Mouse (Mus musculus): ENCODE data around the gene Trim40. TPM values are rescaled to one million over a fixed set of nuclear protein-coding genes. Genes with fewer than 3 reads are reported as not detected.
A peak's percentile ranks its signal among the peaks of the same experiment; 100 is the strongest.

Gene Trim40
- polyA plus RNA-seq, 1 experiment from 2014 or later, result 0.11 TPM

- Histone ChIP-seq H3K36me3 (ENCODE audit: control insufficient read depth, insufficient read depth, low read length) (peaks cover 89% of the 10 kb centered on the region), H3K9ac (ENCODE audit: low read length) (no peak overlapping the region), H3K4me3 (ENCODE audit: low read depth, low read length) (no peak overlapping the region), H3K4me1 (replicated peaks; ENCODE audit: control insufficient read depth, insufficient read depth, low read length) (no peaks in the 10 kb centered on the region), H3K27me3 (replicated peaks; ENCODE audit: control insufficient read depth, insufficient read depth, low read length) (no peaks in the 10 kb centered on the region), H3K9me3 (ENCODE audit: control insufficient read depth, low read length) (no peaks in the 10 kb centered on the region), H3K27ac (ENCODE audit: low read depth) (no peak overlapping the region), H3K4me2 (ENCODE audit: low read length) (no peak overlapping the region)
- ATAC-seq (replicated peaks; ENCODE audit: low FRiP score, low TSS enrichment, low read depth) (no peak), DNase-seq (ENCODE audit: low spot score) (no peak)
- 91% methylated on average over 4 of the region's 4 CpGs for WGBS
Observed at GRCm38 (mm10) chr17:36856236-36856635, 33.7 kb downstream of the Trim40 start.

GRCm38 (mm10) chr17:36855484-36855883 is 34.4 kb downstream of the Trim40 start:
- DNase-seq (ENCODE audit: low spot score), result no peak
- Histone ChIP-seq H3K9ac (ENCODE audit: low read length) (no peak overlapping the region), H3K4me2 (ENCODE audit: low read length) (no peak overlapping the region), H3K4me1 (replicated peaks; ENCODE audit: control insufficient read depth, insufficient read depth, low read length) (no peaks in the 10 kb centered on the region), H3K36me3 (ENCODE audit: control insufficient read depth, insufficient read depth, low read length) (peaks cover 96% of the 10 kb centered on the region), H3K27ac (ENCODE audit: low read depth) (no peak overlapping the region), H3K4me3 (ENCODE audit: low read depth, low read length) (no peak overlapping the region), H3K27me3 (replicated peaks; ENCODE audit: control insufficient read depth, insufficient read depth, low read length) (no peaks in the 10 kb centered on the region), H3K9me3 (ENCODE audit: control insufficient read depth, low read length) (no peaks in the 10 kb centered on the region)
- WGBS, result 89% methylated on average over 3 of the region's 3 CpGs
- no peak for ATAC-seq (replicated peaks; ENCODE audit: low FRiP score, low TSS enrichment, low read depth)

GRCm38 (mm10) chr17:36851627-36852026 is 38.3 kb downstream of the Trim40 start:
- Histone ChIP-seq H3K9me3 (ENCODE audit: control insufficient read depth, low read length) (no peaks in the 10 kb centered on the region), H3K27me3 (replicated peaks; ENCODE audit: control insufficient read depth, insufficient read depth, low read length) (no peaks in the 10 kb centered on the region), H3K4me2 (ENCODE audit: low read length) (no peak overlapping the region), H3K27ac (ENCODE audit: low read depth) (no peak overlapping the region), H3K9ac (ENCODE audit: low read length) (no peak overlapping the region), H3K4me3 (ENCODE audit: low read depth, low read length) (no peak overlapping the region), H3K4me1 (replicated peaks; ENCODE audit: control insufficient read depth, insufficient read depth, low read length) (no peaks in the 10 kb centered on the region), H3K36me3 (ENCODE audit: control insufficient read depth, insufficient read depth, low read length) (peaks cover 61% of the 10 kb centered on the region)
- no peak for ATAC-seq (replicated peaks; ENCODE audit: low FRiP score, low TSS enrichment, low read depth)
- WGBS, result 72% methylated on average over 5 of the region's 5 CpGs
- DNase-seq (ENCODE audit: low spot score), result no peak

DNA sequence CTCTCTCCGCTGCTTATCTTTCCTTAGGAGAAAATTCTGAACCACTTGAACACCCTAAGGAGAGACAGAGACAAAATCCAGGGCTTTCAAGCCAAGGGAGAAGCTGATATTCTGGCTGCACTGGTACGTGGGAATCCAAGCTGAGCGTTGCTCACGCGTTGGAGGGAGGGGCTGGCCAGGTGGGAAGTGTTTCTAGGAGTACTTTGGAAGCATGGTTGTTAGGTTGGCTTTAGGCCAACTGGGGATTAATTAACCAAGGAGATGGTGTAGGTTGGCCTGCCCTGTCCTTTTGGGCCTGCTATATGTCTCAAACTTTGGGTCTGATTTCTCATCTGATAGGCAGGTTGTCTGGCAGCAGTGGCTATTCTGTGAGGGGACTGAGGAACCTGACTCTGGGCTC is 38.7 kb downstream of the Trim40 start:
- H3K27me3 ChIP-seq (replicated peaks; ENCODE audit: control insufficient read depth, insufficient read depth, low read length), result no peaks in the 10 kb centered on the region
- no peaks in the 10 kb centered on the region for H3K9me3 ChIP-seq (ENCODE audit: control insufficient read depth, low read length)
- peaks cover 57% of the 10 kb centered on the region for H3K36me3 ChIP-seq (ENCODE audit: control insufficient read depth, insufficient read depth, low read length)
- 70% methylated on average over 5 of the region's 5 CpGs for WGBS
- no peak overlapping the region for H3K9ac ChIP-seq (ENCODE audit: low read length)
- no peaks in the 10 kb centered on the region for H3K4me1 ChIP-seq (replicated peaks; ENCODE audit: control insufficient read depth, insufficient read depth, low read length)
- H3K4me3 ChIP-seq (ENCODE audit: low read depth, low read length), result no peak overlapping the region
- peak; percentile 61; the same call in 1 of the 2 replicates for ATAC-seq (replicated peaks; ENCODE audit: low FRiP score, low TSS enrichment, low read depth)
- DNase-seq (ENCODE audit: low spot score), result no peak
- H3K27ac ChIP-seq (ENCODE audit: low read depth), result no peak overlapping the region
- H3K4me2 ChIP-seq (ENCODE audit: low read length), result no peak overlapping the region

GRCm38 (mm10) chr17:36849992-36850391 is 39.9 kb downstream of the Trim40 start:
- H3K27ac ChIP-seq (ENCODE audit: low read depth), result no peak overlapping the region
- ATAC-seq (replicated peaks; ENCODE audit: low FRiP score, low TSS enrichment, low read depth) (0 out of 2 replicates have a peak, but pooled peaks have one; percentile 28), DNase-seq (ENCODE audit: low spot score) (no peak)
- no peak overlapping the region for H3K9ac ChIP-seq (ENCODE audit: low read length)
- no peaks in the 10 kb centered on the region for H3K9me3 ChIP-seq (ENCODE audit: control insufficient read depth, low read length)
- no peaks in the 10 kb centered on the region for H3K27me3 ChIP-seq (replicated peaks; ENCODE audit: control insufficient read depth, insufficient read depth, low read length)
- H3K36me3 ChIP-seq (ENCODE audit: control insufficient read depth, insufficient read depth, low read length), result peaks cover 46% of the 10 kb centered on the region
- WGBS, result 78% methylated on average over 2 of the region's 2 CpGs
- H3K4me2 ChIP-seq (ENCODE audit: low read length), result no peak overlapping the region
- no peaks in the 10 kb centered on the region for H3K4me1 ChIP-seq (replicated peaks; ENCODE audit: control insufficient read depth, insufficient read depth, low read length)
- no peak overlapping the region for H3K4me3 ChIP-seq (ENCODE audit: low read depth, low read length)

DNA sequence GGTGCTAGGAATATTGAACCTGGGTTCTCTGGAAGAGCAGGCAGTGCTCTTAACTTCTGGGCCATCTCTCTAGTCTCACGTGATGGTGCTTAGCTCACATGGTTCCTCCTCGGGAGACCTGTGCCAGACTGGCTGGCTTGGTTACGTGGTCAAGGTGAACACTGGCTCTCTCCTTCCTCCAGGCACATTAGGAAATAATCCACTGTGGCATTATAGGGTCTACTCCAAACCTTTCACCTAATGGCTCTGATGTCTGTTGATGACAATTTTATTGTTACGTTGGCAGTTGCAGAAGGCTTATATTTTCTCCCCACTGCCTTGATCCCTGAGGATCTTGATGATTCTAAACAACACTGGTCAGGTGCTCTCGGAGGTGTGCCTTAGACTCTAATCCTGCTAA is 41.0 kb downstream of the Trim40 start:
- Histone ChIP-seq H3K9ac (ENCODE audit: low read length) (no peak overlapping the region), H3K27ac (ENCODE audit: low read depth) (no peak overlapping the region), H3K9me3 (ENCODE audit: control insufficient read depth, low read length) (no peaks in the 10 kb centered on the region), H3K4me2 (ENCODE audit: low read length) (no peak overlapping the region), H3K4me1 (replicated peaks; ENCODE audit: control insufficient read depth, insufficient read depth, low read length) (no peaks in the 10 kb centered on the region), H3K36me3 (ENCODE audit: control insufficient read depth, insufficient read depth, low read length) (peaks cover 36% of the 10 kb centered on the region), H3K27me3 (replicated peaks; ENCODE audit: control insufficient read depth, insufficient read depth, low read length) (no peaks in the 10 kb centered on the region), H3K4me3 (ENCODE audit: low read depth, low read length) (no peak overlapping the region)
- ATAC-seq (replicated peaks; ENCODE audit: low FRiP score, low TSS enrichment, low read depth) (no peak), DNase-seq (ENCODE audit: low spot score) (no peak)
- WGBS, result 66% methylated on average over 5 of the region's 5 CpGs

- 79% methylated on average over 1 of the region's 1 CpGs for WGBS
- DNase-seq (ENCODE audit: low spot score) (no peak), ATAC-seq (replicated peaks; ENCODE audit: low FRiP score, low TSS enrichment, low read depth) (no peak)
- no peak overlapping the region for H3K4me3 ChIP-seq (ENCODE audit: low read depth, low read length)
- H3K36me3 ChIP-seq (ENCODE audit: control insufficient read depth, insufficient read depth, low read length), result 0 out of 2 replicates have a peak, but pooled peaks cover 5% of the 10 kb centered on the region
- no peaks in the 10 kb centered on the region for H3K4me1 ChIP-seq (replicated peaks; ENCODE audit: control insufficient read depth, insufficient read depth, low read length)
- H3K9ac ChIP-seq (ENCODE audit: low read length), result no peak overlapping the region
- no peak overlapping the region for H3K4me2 ChIP-seq (ENCODE audit: low read length)
- H3K9me3 ChIP-seq (ENCODE audit: control insufficient read depth, low read length), result no peaks in the 10 kb centered on the region
- H3K27me3 ChIP-seq (replicated peaks; ENCODE audit: control insufficient read depth, insufficient read depth, low read length), result no peaks in the 10 kb centered on the region
- H3K27ac ChIP-seq (ENCODE audit: low read depth), result no peak overlapping the region
Observed at GRCm38 (mm10) chr17:36844725-36845124, 45.2 kb downstream of the Trim40 start.

DNA sequence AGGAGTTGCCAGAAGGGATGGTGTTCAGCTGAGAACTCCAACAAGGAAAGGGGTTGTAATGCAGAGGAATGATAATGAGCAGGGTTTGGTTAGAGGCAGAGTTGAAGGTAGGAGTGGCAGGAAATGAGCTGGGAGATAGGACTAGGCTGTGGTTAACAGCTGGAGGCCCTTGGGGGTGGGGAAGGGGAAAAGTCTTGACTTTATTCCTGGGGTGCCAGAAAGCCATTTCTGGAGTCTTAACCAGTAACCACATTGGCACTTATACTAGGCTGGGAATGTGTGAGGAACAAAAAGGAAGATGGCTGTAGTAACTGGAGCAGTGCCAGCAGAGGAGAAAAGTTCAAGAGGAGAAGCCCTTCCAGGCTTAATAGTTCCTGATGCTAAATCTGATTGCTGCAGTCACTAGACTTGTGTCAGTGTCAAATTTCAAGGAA is 45.6 kb downstream of the Trim40 start:
- H3K36me3 ChIP-seq (ENCODE audit: control insufficient read depth, insufficient read depth, low read length), result 0 out of 2 replicates have a peak, but pooled peaks cover 5% of the 10 kb centered on the region
- DNase-seq (ENCODE audit: low spot score) (no peak), ATAC-seq (replicated peaks; ENCODE audit: low FRiP score, low TSS enrichment, low read depth) (no peak)
- no peak overlapping the region for H3K27ac ChIP-seq (ENCODE audit: low read depth)
- H3K4me1 ChIP-seq (replicated peaks; ENCODE audit: control insufficient read depth, insufficient read depth, low read length), result no peaks in the 10 kb centered on the region
- H3K9me3 ChIP-seq (ENCODE audit: control insufficient read depth, low read length), result no peaks in the 10 kb centered on the region
- H3K4me2 ChIP-seq (ENCODE audit: low read length), result no peak overlapping the region
- no peak overlapping the region for H3K9ac ChIP-seq (ENCODE audit: low read length)
- no peak overlapping the region for H3K4me3 ChIP-seq (ENCODE audit: low read depth, low read length)
- H3K27me3 ChIP-seq (replicated peaks; ENCODE audit: control insufficient read depth, insufficient read depth, low read length), result no peaks in the 10 kb centered on the region

- DNase-seq (ENCODE audit: low spot score) (no peak), ATAC-seq (replicated peaks; ENCODE audit: low FRiP score, low TSS enrichment, low read depth) (no peak)
- Histone ChIP-seq H3K9me3 (ENCODE audit: control insufficient read depth, low read length) (no peaks in the 10 kb centered on the region), H3K4me1 (replicated peaks; ENCODE audit: control insufficient read depth, insufficient read depth, low read length) (no peaks in the 10 kb centered on the region), H3K9ac (ENCODE audit: low read length) (no peak overlapping the region), H3K27me3 (replicated peaks; ENCODE audit: control insufficient read depth, insufficient read depth, low read length) (no peaks in the 10 kb centered on the region), H3K27ac (ENCODE audit: low read depth) (no peak overlapping the region), H3K4me3 (ENCODE audit: low read depth, low read length) (no peak overlapping the region), H3K36me3 (ENCODE audit: control insufficient read depth, insufficient read depth, low read length) (0 out of 2 replicates have a peak, but pooled peaks cover 8% of the 10 kb centered on the region), H3K4me2 (ENCODE audit: low read length) (no peak overlapping the region)
- WGBS, result 82% methylated on average over 7 of the region's 7 CpGs
Observed at GRCm38 (mm10) chr17:36843696-36844095, 46.2 kb downstream of the Trim40 start.

All from intestine, embryonic 14.5 days (tissue).